Mouse (Mus musculus) embryonic facial prominence, embryonic 15.5 days (tissue): Measurements from ENCODE around the gene C2cd2l. TPM values are rescaled to one million over a fixed set of nuclear protein-coding genes. Genes with fewer than 3 reads are reported as not detected.
A peak's percentile ranks its signal among the peaks of the same experiment; 100 is the strongest.
"Not testable (repeated sequence)": the region's sequence is repeated elsewhere in the genome, so short reads cannot be mapped to it uniquely, and the experiment has no call there.

Experiments used
- ATAC-seq: fragments of 200-750 bp; cut with Nextera tagmentation; 2 replicates; pipeline ENCODE4 v1.8.0; 2017; ENCODE audit warnings: low read depth, moderate TSS enrichment; ENCODE audit not compliant: insufficient number of reproducible peaks, low FRiP score, low TSS enrichment
- H3K27ac ChIP-seq: fragments of 300-500 bp; sonication (generic); replicated peaks from 2 replicates; pipeline ENCODE4 v1.5.1; 2015; ENCODE audit warnings: mild to moderate bottlenecking, inconsistent platforms
- H3K27me3 ChIP-seq: fragments of 300-500 bp; sonication (generic); 2 replicates; pipeline ENCODE4 v1.6.1; 2015; ENCODE audit warnings: inconsistent platforms
- H3K36me3 ChIP-seq: fragments of 300-500 bp; sonication (generic); 2 replicates; pipeline ENCODE4 v1.6.1; 2015; ENCODE audit warnings: mild to moderate bottlenecking, inconsistent platforms
- H3K4me1 ChIP-seq: fragments of 300-500 bp; sonication (generic); 2 replicates; pipeline ENCODE4 v1.6.1; 2015; ENCODE audit warnings: inconsistent platforms
- H3K4me2 ChIP-seq: fragments of 300-500 bp; sonication (generic); replicated peaks from 2 replicates; pipeline ENCODE4 v1.6.1; 2015; ENCODE audit warnings: mild to moderate bottlenecking, inconsistent platforms
- H3K4me3 ChIP-seq: fragments of 300-500 bp; sonication (generic); replicated peaks from 2 replicates; pipeline ENCODE4 v1.5.1; 2015; ENCODE audit warnings: mild to moderate bottlenecking, inconsistent platforms
- H3K9ac ChIP-seq: fragments of 300-500 bp; sonication (generic); 2 replicates; pipeline ENCODE4 v1.6.1; 2015; ENCODE audit warnings: inconsistent platforms
- H3K9me3 ChIP-seq: fragments of 300-500 bp; sonication (generic); replicated peaks from 2 replicates; pipeline ENCODE4 v1.6.1; 2016; ENCODE audit warnings: inconsistent platforms
- WGBS: fragments of 180-500 bp; shearing (Covaris S2); methylation state at CpG from one replicate; pipeline ENCODE4 v1.1.7; 2015; 5-methylcytosine and 5-hydroxymethylcytosine counted together
- polyA plus RNA-seq: library from polyadenylated mRNA; unstranded; fragments of >200 nt; fragmentation: Nextera tagmentation; extraction: Ambion mirVana; gene quantifications from 2 replicates; pipeline ENCODE4 v1.2.1, GENCODE M21; 2015

C2cd2l gene
- polyA plus RNA-seq, 1 experiment from 2014 or later = 9.1 TPM

GRCm38 (mm10) chr9:44345570-44346433, 25.7 kb upstream of the C2cd2l start:
- Histone ChIP-seq H3K4me3 (no peak overlapping the region), H3K4me2 (no peak overlapping the region), H3K27me3 (no peaks in the 10 kb centered on the region), H3K9ac (no peak overlapping the region), H3K4me1 (peaks cover 15% of the 10 kb centered on the region), H3K27ac (no peak overlapping the region), H3K9me3 (no peaks in the 10 kb centered on the region), H3K36me3 (peaks cover 49% of the 10 kb centered on the region)
- 89% methylated on average over 6 of the region's 6 CpGs for WGBS
- ATAC-seq = no peak

GRCm38 (mm10) chr9:44343781-44344421, 23.8 kb upstream of the C2cd2l start, which contains the start of gene Hmbs:
Gene Hmbs (minus strand): TSS chr9:44344228.
- Histone ChIP-seq H3K9me3 (no peaks in the 10 kb centered on the region), H3K27ac (peak within 1 kb of the TSS; percentile 98), H3K4me1 (peaks cover 15% of the 10 kb centered on the region), H3K36me3 (peaks cover 46% of the 10 kb centered on the region), H3K4me3 (peak within 1 kb of the TSS; percentile 96), H3K4me2 (peak within 1 kb of the TSS; percentile 68), H3K27me3 (no peaks in the 10 kb centered on the region), H3K9ac (peak within 1 kb of the TSS; percentile 90)
- peak; percentile 92 for ATAC-seq
- WGBS = 0% methylated on average over 39 of the region's 39 CpGs

GRCm38 (mm10) chr9:44343290-44343689, 23.2 kb upstream of the C2cd2l start:
- peaks cover 15% of the 10 kb centered on the region for H3K4me1 ChIP-seq
- H3K4me2 ChIP-seq = peak overlapping the region; percentile 68
- peaks cover 43% of the 10 kb centered on the region for H3K36me3 ChIP-seq
- peak overlapping the region; percentile 96 for H3K4me3 ChIP-seq
- H3K27ac ChIP-seq = peak overlapping the region; percentile 98
- no peaks in the 10 kb centered on the region for H3K27me3 ChIP-seq
- 4% methylated on average over 6 of the region's 6 CpGs for WGBS
- no peaks in the 10 kb centered on the region for H3K9me3 ChIP-seq
- peak overlapping the region; percentile 90 for H3K9ac ChIP-seq
- ATAC-seq = no peak

- Histone ChIP-seq H3K27me3 (no peaks in the 10 kb centered on the region), H3K4me2 (peak overlapping the region; percentile 68; the same call in 1 of the 2 replicates), H3K9ac (no peak overlapping the region), H3K4me3 (peak overlapping the region; percentile 96; the same call in 1 of the 2 replicates), H3K4me1 (peaks cover 20% of the 10 kb centered on the region), H3K36me3 (peaks cover 41% of the 10 kb centered on the region), H3K9me3 (no peaks in the 10 kb centered on the region), H3K27ac (peak overlapping the region; percentile 98; the same call in 1 of the 2 replicates)
- WGBS = 85% methylated on average over 1 of the region's 1 CpGs
- ATAC-seq = no peak
These were observed 22.5 kb upstream of the C2cd2l start for GRCm38 (mm10) chr9:44342605-44343004.

- no peak overlapping the region for H3K27ac ChIP-seq
These were observed 22.1 kb upstream of the C2cd2l start for GRCm38 (mm10) chr9:44342173-44342572.

GRCm38 (mm10) chr9:44341487-44341886, 21.4 kb upstream of the C2cd2l start:
- no peak overlapping the region for H3K4me2 ChIP-seq
- H3K4me3 ChIP-seq = no peak overlapping the region
- no peak overlapping the region for H3K9ac ChIP-seq
- H3K4me1 ChIP-seq = peaks cover 31% of the 10 kb centered on the region
- H3K27me3 ChIP-seq = no peaks in the 10 kb centered on the region
- no peaks in the 10 kb centered on the region for H3K9me3 ChIP-seq
- ATAC-seq = no peak
- 92% methylated on average over 5 of the region's 5 CpGs for WGBS
- H3K36me3 ChIP-seq = peaks cover 38% of the 10 kb centered on the region
- no peak overlapping the region for H3K27ac ChIP-seq

More at GRCm38 (mm10) chr9:44342173-44342572, 22.1 kb upstream of the C2cd2l start:
- no peaks in the 10 kb centered on the region for H3K27me3 ChIP-seq
- no peak overlapping the region for H3K4me2 ChIP-seq
- H3K36me3 ChIP-seq = peaks cover 40% of the 10 kb centered on the region
- H3K9ac ChIP-seq = no peak overlapping the region
- peaks cover 24% of the 10 kb centered on the region for H3K4me1 ChIP-seq
- H3K4me3 ChIP-seq = 0 out of 2 replicates have a peak overlapping the region, but pooled peaks have one; percentile 96
- no peak for ATAC-seq
- WGBS = 69% methylated on average over 3 of the region's 3 CpGs
- H3K9me3 ChIP-seq = no peaks in the 10 kb centered on the region

GRCm38 (mm10) chr9:44338574-44338973, 18.5 kb upstream of the C2cd2l start:
- Histone ChIP-seq H3K9me3 (no peaks in the 10 kb centered on the region), H3K36me3 (peaks cover 42% of the 10 kb centered on the region), H3K4me3 (no peak overlapping the region), H3K9ac (no peak overlapping the region), H3K4me1 (peaks cover 39% of the 10 kb centered on the region), H3K4me2 (no peak overlapping the region), H3K27me3 (no peaks in the 10 kb centered on the region), H3K27ac (no peak overlapping the region)
- no peak for ATAC-seq
- 86% methylated on average over 5 of the region's 5 CpGs for WGBS

- WGBS = 66% methylated on average over 9 of the region's 9 CpGs
- peak overlapping the region; percentile 40 for H3K27ac ChIP-seq
- peaks cover 52% of the 10 kb centered on the region for H3K36me3 ChIP-seq
These were observed 17.5 kb upstream of the C2cd2l start for GRCm38 (mm10) chr9:44337436-44338169.

GRCm38 (mm10) chr9:44336964-44337363, 16.9 kb upstream of the C2cd2l start:
- ATAC-seq = no peak
- H3K9ac ChIP-seq = peak overlapping the region; percentile 26; the same call in 1 of the 2 replicates

More at GRCm38 (mm10) chr9:44337436-44338169, 17.5 kb upstream of the C2cd2l start:
- Histone ChIP-seq H3K27me3 (no peaks in the 10 kb centered on the region), H3K4me3 (peak overlapping the region; percentile 72), H3K9ac (peak overlapping the region; percentile 9; the same call in 1 of the 2 replicates), H3K4me2 (peak overlapping the region; percentile 76), H3K4me1 (peaks cover 31% of the 10 kb centered on the region), H3K9me3 (no peaks in the 10 kb centered on the region)
- no peak for ATAC-seq

GRCm38 (mm10) chr9:44336513-44336912, 16.4 kb upstream of the C2cd2l start:
- Histone ChIP-seq H3K4me3 (peak overlapping the region; percentile 72), H3K4me1 (peaks cover 25% of the 10 kb centered on the region), H3K27ac (peak overlapping the region; percentile 34; the same call in 1 of the 2 replicates), H3K9ac (peak overlapping the region; percentile 26; the same call in 1 of the 2 replicates), H3K4me2 (peak overlapping the region; percentile 76), H3K36me3 (peaks cover 61% of the 10 kb centered on the region)
- H3K27me3 ChIP-seq, ATAC-seq, H3K9me3 ChIP-seq: not testable (repeated sequence)
- 41% methylated on average over 4 of the region's 4 CpGs for whole genome bisulfite sequencing

More at GRCm38 (mm10) chr9:44336964-44337363, 16.9 kb upstream of the C2cd2l start:
- peak overlapping the region; percentile 34; the same call in 1 of the 2 replicates for H3K27ac ChIP-seq
- peaks cover 25% of the 10 kb centered on the region for H3K4me1 ChIP-seq
- H3K36me3 ChIP-seq = peaks cover 57% of the 10 kb centered on the region
- H3K27me3 ChIP-seq = no peaks in the 10 kb centered on the region
- H3K4me3 ChIP-seq = peak overlapping the region; percentile 72
- 59% methylated on average over 3 of the region's 3 CpGs for WGBS
- no peaks in the 10 kb centered on the region for H3K9me3 ChIP-seq
- H3K4me2 ChIP-seq = peak overlapping the region; percentile 76
